Mouse (Mus musculus): Measurements from ENCODE around the gene Ubr1. TPM values are rescaled to one million over a fixed set of nuclear protein-coding genes. Genes with fewer than 3 reads are reported as not detected.
"Not testable (repeated sequence)": the region's sequence is repeated elsewhere in the genome, so short reads cannot be mapped to it uniquely, and the experiment has no call there.

Gene Ubr1
- polyA plus RNA-seq, 1 experiment = 10.5 TPM

DNA sequence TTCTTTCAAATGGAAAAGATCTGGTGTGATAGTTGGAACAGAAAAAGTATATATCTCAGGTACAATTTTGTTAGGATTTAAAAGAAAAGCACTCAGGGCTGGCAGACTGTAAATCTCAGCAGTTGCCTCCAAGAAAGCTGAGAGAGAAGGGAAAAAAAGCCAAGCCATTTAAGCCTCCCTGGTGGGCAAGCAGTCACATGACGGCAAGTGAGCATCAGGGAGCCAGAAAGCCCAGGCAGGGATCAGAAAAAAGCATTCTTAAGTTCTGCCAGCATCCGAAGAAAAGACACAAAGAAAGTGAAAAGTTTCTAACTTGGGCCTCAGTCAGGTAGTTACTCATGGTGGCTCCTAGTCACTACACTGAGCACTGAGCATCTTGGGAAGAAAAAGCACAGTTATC lies 13.1 kb upstream of the Ubr1 start:
- no peak overlapping the region for H3K4me3 ChIP-seq (ENCODE audit: insufficient read depth, low read depth, low read length)
- H3K4me1 ChIP-seq (ENCODE audit: control insufficient read depth, insufficient read depth, insufficient read length, low read length) = no peaks in the 10 kb centered on the region
- no peak overlapping the region for H3K27ac ChIP-seq (replicated peaks; ENCODE audit: low read depth, low read length)

DNA sequence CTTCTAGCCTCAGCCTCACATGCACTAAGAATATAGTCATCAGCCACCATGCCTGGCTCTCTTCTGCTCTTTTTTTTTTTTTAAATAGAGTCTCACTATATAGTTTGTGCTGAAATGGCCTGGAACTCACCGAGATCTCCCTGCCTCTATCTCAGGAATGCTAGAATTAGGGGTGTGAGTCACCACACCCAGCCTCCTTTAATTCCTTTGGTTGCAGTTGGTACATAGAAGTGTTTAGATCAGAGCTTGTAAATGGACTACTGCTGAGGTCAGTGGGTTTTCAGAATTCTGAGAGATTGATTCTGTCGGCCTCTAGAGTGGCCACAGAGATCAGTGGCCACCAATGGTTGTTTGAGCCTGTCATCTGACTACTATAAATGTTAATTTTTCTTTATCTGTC lies 10.3 kb upstream of the Ubr1 start:
- Histone ChIP-seq H3K4me3 (ENCODE audit: insufficient read depth, low read depth, low read length) (no peak overlapping the region), H3K27ac (replicated peaks; ENCODE audit: low read depth, low read length) (no peak overlapping the region), H3K4me1 (ENCODE audit: control insufficient read depth, insufficient read depth, insufficient read length, low read length) (peaks cover 4% of the 10 kb centered on the region; the same call in 1 of the 2 replicates)

DNA sequence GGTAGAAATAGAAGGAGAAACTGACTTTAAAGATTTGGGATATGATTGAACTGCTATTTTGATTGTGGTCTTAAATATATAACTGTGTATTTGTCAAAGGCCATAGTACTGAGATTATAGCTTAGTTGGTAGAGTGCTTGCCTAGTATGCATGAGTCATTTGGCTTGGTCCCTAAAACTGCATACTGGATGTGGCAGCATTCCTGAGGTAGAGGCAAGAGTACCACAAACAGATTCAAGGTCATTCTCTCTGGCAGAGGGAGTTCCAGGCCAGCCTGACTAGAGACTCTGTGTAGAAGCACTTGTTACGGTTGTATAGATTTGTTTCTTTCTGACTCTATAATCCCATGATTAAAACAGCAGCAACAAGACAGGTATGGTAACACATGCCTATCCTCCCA lies 9.3 kb upstream of the Ubr1 start:
- Histone ChIP-seq H3K4me3 (ENCODE audit: insufficient read depth, low read depth, low read length) (no peak overlapping the region), H3K4me1 (ENCODE audit: control insufficient read depth, insufficient read depth, insufficient read length, low read length) (peaks cover 4% of the 10 kb centered on the region; the same call in 1 of the 2 replicates), H3K27ac (replicated peaks; ENCODE audit: low read depth, low read length) (no peak overlapping the region)

DNA sequence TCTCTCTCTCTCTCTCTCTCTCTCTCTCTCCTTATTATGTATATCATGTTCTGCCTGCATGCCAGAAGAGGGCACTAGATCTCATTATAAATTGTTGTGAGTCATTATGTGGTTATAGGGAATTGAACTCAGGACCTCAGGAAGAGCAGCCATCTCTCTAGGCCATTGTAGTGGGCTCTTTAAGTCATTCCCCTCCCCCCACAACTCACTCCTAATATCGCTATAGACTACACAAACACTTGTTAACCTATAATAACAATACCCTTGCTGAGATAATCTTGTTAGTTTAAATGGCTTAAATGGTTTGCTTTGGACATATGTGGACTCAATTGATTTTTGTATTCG lies 8.2 kb upstream of the Ubr1 start:
- Histone ChIP-seq H3K4me3 (ENCODE audit: insufficient read depth, low read depth, low read length) (no peak overlapping the region), H3K27ac (replicated peaks; ENCODE audit: low read depth, low read length) (no peak overlapping the region), H3K4me1 (ENCODE audit: control insufficient read depth, insufficient read depth, insufficient read length, low read length) (peaks cover 4% of the 10 kb centered on the region; the same call in 1 of the 2 replicates)

DNA sequence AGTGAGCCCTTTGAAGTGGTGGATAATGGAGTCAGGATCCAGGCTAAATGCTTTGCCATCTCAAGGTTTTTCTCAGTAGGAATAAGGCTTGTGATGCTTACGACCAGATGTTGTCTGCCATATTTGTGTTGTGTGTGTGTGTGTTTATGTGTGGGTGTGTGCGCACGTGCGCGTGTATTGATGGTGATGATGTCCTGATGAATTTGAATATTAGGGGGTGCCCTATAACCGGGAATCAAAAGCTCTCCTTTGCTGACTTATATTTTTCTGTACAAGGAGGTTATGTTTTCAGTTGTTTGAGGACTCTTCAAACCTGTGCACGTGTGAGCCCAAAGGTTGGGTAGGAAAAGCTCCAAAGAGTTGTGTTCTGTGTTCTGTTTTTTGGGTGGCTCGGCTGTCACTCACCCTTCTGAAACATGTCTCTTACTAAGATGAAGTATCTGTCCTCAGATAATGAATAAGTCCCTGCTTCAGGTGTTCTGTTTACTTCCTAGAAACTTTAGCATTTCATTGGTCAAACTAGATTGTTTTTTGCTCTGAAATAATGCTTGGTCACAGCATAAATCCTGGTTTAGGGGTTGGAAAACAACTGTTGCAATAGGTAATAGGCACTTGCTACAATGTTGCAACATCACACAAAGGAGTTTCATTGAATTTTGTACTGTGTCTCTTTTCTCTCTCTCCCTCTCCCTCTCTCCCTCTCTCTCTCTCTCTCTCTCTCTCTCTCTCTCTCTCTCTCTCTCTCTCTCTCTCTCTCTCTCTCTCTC lies 7.6 kb upstream of the Ubr1 start:
- Histone ChIP-seq H3K27ac (replicated peaks; ENCODE audit: low read depth, low read length) (peak overlapping the region; percentile 64), H3K4me1 (ENCODE audit: control insufficient read depth, insufficient read depth, insufficient read length, low read length) (peaks cover 4% of the 10 kb centered on the region; the same call in 1 of the 2 replicates), H3K4me3 (ENCODE audit: insufficient read depth, low read depth, low read length) (peak overlapping the region; percentile 95)

DNA sequence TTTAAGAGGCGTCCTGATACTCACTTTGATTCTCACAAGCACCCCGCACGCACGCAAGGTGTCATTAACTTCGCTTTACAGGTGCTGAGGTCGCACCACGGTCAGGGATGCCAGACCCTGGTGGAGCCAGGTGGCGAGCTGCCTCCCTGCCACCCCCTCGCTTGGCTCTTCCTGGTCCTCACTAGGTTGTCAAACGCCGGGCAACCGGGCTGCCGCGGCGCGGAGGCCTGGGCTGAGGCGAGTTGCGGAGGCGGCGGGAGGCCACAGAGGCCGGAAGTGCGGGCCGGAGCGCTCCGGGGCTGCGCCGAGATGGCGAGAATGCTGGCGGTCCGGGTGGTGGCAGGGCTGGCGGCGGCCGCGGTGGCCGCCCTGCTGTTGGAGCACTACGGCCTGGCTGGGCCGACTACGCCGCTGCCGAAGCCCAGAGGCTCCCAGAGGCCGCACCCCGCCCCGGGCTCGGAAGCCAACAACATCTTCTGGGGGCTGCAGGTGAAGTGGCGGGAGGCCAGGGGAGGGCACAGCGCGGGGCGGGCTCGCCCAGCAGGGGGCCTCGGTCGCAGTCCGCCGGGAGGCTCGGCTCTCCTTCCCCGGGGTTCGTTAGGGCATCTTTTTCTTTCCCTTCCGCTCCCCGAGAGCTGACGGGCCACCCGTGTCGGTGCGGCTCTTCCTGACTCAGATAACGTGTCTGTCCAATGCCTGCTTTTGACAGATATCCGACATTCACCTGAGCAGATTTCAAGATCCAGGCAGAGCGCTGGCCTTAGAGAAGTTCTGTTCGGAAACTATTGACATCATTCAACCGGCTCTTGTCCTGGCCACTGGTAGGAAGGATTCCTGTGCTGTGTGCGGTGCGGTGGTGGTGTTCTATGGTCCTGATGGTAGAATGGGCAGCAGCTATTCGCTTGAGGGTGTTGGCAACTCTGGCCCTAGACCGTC lies 6.7 kb upstream of the Ubr1 start, which contains the start of gene Tmem62:
Gene Tmem62, plus strand, starts transcription at position 28 of the 936 bp plus-strand sequence.
- Histone ChIP-seq H3K4me1 (ENCODE audit: control insufficient read depth, insufficient read depth, insufficient read length, low read length) (peaks cover 4% of the 10 kb centered on the region; the same call in 1 of the 2 replicates), H3K4me3 (ENCODE audit: insufficient read depth, low read depth, low read length) (peak within 1 kb of the TSS; percentile 95), H3K27ac (replicated peaks; ENCODE audit: low read depth, low read length) (peak within 1 kb of the TSS; percentile 80)

DNA sequence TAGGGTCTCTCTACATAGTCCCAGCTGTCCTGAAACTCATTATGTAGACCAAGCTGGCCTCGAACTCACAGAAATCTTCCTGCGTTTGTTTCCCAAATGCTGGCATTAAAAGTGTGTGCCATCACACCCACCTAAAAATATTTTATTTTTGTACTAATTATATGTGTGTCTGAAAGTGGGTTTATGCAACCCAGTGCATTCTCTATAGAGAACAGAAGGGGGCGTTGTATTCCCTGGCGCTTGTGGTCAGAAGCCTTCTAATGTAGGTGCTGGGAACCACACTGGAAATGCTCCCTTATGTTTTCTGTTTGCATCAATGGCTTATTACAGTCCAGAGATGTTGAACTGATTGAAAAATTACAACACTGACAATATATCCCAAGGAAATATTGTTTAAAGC lies 5.8 kb upstream of the Ubr1 start:
- Histone ChIP-seq H3K27ac (replicated peaks; ENCODE audit: low read depth, low read length) (no peak overlapping the region), H3K4me3 (ENCODE audit: insufficient read depth, low read depth, low read length) (no peak overlapping the region), H3K4me1 (ENCODE audit: control insufficient read depth, insufficient read depth, insufficient read length, low read length) (peaks cover 4% of the 10 kb centered on the region; the same call in 1 of the 2 replicates)

DNA sequence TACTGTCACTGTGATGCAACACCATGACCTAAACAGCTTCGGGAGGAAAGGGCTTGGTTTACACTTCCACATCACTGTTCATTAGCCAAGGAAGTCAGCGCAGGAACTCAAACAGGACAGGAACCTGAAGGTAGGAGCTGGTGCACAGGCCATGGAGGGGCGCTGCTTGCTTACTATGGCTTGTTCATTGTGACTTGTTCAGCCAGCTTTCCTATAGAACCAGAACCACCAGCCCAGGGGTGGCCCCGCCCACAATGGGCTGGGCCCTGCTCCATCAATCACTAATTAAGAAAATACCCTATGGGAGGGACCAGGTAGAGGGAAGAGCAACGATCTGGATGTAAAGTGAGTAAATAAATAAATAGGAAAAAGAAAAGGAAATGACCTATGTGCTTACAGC lies 2.4 kb upstream of the Ubr1 start:
- H3K27ac ChIP-seq (replicated peaks; ENCODE audit: low read depth, low read length) = no peak overlapping the region
- peaks cover 1% of the 10 kb centered on the region; the same call in 1 of the 2 replicates for H3K4me1 ChIP-seq (ENCODE audit: control insufficient read depth, insufficient read depth, insufficient read length, low read length)
- no peak overlapping the region for H3K4me3 ChIP-seq (ENCODE audit: insufficient read depth, low read depth, low read length)

DNA sequence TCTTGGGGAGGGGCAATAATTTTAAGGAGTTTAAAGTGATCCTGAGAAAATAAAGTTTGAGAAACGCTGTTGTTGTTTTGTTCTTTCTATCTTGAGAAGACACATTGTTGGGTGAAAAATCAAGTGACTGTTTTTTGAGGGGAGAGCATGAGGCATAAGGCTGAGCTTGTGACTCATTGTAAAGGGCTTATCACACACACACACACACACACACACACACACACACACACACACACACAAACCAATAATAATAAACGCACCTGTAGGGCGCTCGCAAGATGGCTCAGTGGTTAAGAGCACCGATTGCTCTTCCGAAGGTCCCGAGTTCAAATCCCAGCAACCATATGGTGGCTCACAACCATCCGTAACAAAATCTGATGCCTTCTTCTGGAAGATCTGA lies 1.7 kb upstream of the Ubr1 start:
- not testable (repeated sequence) for H3K4me3 ChIP-seq (ENCODE audit: insufficient read depth, low read depth, low read length); H3K27ac ChIP-seq (replicated peaks; ENCODE audit: low read depth, low read length); H3K4me1 ChIP-seq (ENCODE audit: control insufficient read depth, insufficient read depth, insufficient read length, low read length)

DNA sequence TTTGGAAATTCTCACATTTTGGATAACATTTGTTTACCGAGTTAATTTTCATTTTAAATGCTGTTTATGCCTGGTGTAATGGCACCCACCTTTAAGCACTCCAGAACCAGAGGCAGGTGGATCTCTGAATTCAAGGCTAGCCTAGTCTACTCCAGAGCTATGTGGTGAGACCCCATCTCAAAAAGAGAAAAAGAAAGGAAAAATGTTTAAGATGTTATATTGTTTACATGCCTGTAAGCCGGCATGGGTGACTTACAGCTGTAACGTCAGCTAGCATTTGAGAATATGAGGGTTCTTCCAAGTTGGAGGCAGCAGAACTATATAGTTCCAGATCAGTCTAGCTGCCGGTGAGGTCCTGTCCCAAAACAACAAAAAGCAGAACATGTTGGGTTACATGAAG lies 1.3 kb upstream of the Ubr1 start:
- no peaks in the 10 kb centered on the region for H3K4me1 ChIP-seq (ENCODE audit: control insufficient read depth, insufficient read depth, insufficient read length, low read length)
- no peak overlapping the region for H3K4me3 ChIP-seq (ENCODE audit: insufficient read depth, low read depth, low read length)
- H3K27ac ChIP-seq (replicated peaks; ENCODE audit: low read depth, low read length) = no peak overlapping the region

DNA sequence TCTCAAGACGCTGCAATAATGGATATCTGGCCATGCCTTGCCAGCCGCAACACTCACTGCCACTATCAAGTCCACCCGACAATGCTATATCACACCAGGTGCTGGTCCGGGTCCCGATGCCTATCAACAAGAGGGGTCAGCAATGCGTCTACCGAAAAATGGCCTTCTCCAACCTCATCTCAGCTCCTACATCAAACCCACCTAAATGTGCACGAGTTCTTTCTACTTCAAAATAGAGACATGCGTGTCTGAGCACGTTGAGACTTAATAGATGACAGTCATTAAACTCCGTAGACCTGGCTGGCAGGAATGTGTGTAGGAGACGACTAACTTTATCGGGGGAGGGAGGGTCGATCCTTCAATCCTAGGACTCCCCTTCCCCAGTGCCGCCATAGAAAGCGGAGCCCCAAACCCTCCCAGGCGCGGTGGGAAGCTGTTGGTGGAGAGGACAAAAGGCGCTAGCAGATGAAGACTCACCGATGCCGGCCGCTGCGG lies 423 bp downstream of the Ubr1 start:
- Histone ChIP-seq H3K4me3 (ENCODE audit: insufficient read depth, low read depth, low read length) (peak overlapping the region; percentile 82), H3K27ac (replicated peaks; ENCODE audit: low read depth, low read length) (peak overlapping the region; percentile 66), H3K4me1 (ENCODE audit: control insufficient read depth, insufficient read depth, insufficient read length, low read length) (peaks cover 2% of the 10 kb centered on the region; the same call in 1 of the 2 replicates)

DNA sequence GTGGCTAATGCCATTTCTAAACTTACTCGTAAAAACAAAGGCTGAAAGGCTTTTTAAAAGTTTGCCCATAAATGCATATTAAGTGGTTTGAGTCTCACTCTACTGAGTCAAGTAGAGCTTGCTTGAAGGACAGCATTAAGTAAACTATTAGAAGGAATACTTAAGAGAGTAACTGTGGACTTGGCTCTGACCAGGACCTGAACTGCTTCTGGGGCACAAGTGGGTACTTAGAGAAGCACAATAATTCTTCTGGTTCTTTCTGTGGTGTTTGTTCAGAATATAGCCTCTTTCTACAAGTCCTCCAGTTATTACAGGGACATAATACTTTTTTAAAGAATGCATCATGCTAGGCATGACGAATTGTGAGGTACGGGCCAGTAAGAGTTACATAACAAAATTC lies 5.0 kb downstream of the Ubr1 start:
- H3K4me3 ChIP-seq (ENCODE audit: insufficient read depth, low read depth, low read length) = no peak overlapping the region
- peaks cover 2% of the 10 kb centered on the region for H3K4me1 ChIP-seq (ENCODE audit: control insufficient read depth, insufficient read depth, insufficient read length, low read length)
- no peak overlapping the region for H3K27ac ChIP-seq (replicated peaks; ENCODE audit: low read depth, low read length)

DNA sequence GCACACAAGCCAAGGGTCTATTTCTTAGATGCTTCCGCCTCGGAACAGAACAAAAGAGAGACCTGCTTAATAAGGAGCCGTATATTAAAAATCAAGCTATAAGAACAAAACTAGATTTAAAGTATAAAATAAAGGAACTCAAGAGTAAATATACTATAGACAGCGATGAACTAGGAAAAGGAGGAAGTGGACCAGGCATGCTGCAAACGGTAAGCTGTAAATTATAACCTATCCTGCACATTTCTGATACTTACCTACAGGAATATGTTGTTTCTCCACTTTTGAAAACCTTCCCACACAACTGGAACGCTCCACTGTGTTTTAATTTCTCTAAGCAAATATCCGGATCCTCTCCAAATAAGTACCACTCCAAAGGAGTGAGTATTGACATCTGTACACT lies 7.4 kb downstream of the Ubr1 start:
- H3K4me1 ChIP-seq (ENCODE audit: control insufficient read depth, insufficient read depth, insufficient read length, low read length) = peaks cover 2% of the 10 kb centered on the region
- H3K27ac ChIP-seq (replicated peaks; ENCODE audit: low read depth, low read length) = no peak overlapping the region
- no peak overlapping the region for H3K4me3 ChIP-seq (ENCODE audit: insufficient read depth, low read depth, low read length)

DNA sequence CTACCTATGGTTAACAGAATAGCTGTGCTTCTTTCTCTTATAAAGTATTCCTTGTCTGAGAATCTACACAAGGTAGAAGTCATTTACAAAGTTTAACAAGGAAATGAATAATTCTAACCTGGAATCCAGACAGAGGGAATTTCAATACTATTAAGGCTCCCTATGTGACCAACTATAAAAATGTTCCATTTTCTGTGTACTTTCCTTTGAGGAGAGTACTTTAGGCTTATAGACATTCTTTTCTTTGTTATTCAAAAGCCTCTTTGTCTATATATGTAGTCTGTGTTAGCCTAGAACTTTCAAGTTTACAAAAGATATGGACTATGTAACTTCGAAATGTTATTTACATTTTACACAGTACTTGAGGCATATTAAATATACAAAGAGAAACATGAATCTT lies 10.3 kb downstream of the Ubr1 start:
- H3K4me3 ChIP-seq (ENCODE audit: insufficient read depth, low read depth, low read length) = no peak overlapping the region
- H3K27ac ChIP-seq (replicated peaks; ENCODE audit: low read depth, low read length) = no peak overlapping the region

DNA sequence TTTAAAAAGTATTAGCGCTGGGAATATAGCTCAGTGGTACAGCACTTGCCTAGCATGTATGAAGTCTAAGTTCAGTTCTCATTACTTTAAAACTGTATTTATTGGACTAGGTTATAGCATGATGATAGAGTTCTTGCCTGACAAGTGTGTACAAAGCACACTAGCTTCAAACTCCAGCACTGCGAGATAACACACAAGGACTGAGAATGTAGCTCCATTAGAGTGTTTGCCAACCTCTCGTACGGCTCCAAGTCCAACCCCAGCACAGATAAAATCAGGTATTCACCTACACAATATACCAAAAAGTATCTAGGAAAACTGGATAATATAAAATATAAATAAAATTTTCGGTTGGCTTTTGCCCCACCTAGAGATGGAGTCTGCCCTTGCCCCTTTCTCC lies 10.7 kb downstream of the Ubr1 start:
- H3K4me3 ChIP-seq (ENCODE audit: insufficient read depth, low read depth, low read length) = no peak overlapping the region
- no peak overlapping the region for H3K27ac ChIP-seq (replicated peaks; ENCODE audit: low read depth, low read length)
- H3K4me1 ChIP-seq (ENCODE audit: control insufficient read depth, insufficient read depth, insufficient read length, low read length) = no peaks in the 10 kb centered on the region; the same call in 1 of the 2 replicates

More for the DNA sequence above, 10.3 kb downstream of the Ubr1 start:
- H3K4me1 ChIP-seq (ENCODE audit: control insufficient read depth, insufficient read depth, insufficient read length, low read length) = no peaks in the 10 kb centered on the region; the same call in 1 of the 2 replicates

Measured in brown adipose tissue, adult 24 weeks (tissue).